Mouse (Mus musculus): ENCODE results near the gene Arfip1. TPM values are rescaled to one million over a fixed set of nuclear protein-coding genes. Genes with fewer than 3 reads are reported as not detected.

Gene Arfip1
- polyA plus RNA-seq, 1 experiment from 2014 or later: 55.3 TPM

DNA sequence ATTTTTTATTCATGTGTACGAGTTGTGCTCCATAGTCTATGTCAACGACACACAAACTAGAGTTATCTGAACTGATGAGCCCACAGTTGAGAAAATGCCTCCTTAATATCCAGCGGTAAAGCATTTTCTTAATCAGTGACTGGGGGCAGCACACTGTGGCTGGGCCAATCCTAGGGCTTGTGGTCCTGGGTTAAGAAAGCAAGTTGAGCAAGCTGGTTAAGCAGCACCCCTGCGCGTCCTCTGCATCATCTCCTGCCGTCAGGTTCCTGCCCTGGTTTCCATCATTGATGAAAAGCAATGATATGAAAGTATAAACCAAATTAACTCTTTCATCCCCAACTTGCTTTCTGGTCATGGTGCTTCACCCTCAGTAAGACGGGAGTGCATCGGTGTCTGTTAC lies 89.8 kb downstream of the Arfip1 start:
- Histone ChIP-seq H3K36me3 (ENCODE audit: control insufficient read depth, insufficient read depth, low read length) (peaks cover 3% of the 10 kb centered on the region; the same call in 1 of the 2 replicates), H3K27me3 (replicated peaks; ENCODE audit: control insufficient read depth, insufficient read depth, low read length) (no peaks in the 10 kb centered on the region), H3K4me1 (ENCODE audit: control insufficient read depth, insufficient read depth, low read length) (no peaks in the 10 kb centered on the region), H3K4me2 (ENCODE audit: low read depth, low read length) (no peak overlapping the region), H3K27ac (replicated peaks; ENCODE audit: low read depth, low read length) (no peak overlapping the region), H3K4me3 (ENCODE audit: low read depth, low read length) (no peak overlapping the region), H3K9me3 (ENCODE audit: control insufficient read depth, low read length) (no peaks in the 10 kb centered on the region), H3K9ac (ENCODE audit: low read depth, low read length) (no peak overlapping the region)
- no peak for ATAC-seq (ENCODE audit: low read depth)
- DNase-seq (ENCODE audit: low spot score): no peak
- WGBS: 91% methylated on average over 8 of the region's 8 CpGs

DNA sequence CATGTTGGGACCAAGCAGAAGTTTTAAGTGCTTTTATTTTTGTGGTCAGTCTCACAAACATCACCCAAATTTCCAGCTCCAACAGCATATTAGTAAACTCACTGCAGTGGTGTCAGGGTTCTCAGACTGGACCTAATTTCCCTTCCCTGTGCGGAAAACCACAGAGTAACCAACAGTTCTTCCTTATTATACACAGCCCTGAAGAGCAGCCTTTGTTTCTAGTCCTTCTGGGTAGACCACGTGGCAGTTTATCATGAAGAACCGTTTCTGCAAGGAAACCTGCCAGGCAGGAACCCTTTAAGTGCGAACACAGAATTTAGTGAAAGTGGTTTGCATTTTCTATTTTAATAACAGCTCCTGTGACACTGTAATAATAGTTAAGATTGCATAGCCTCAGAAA lies 90.3 kb downstream of the Arfip1 start:
- no peak for ATAC-seq (ENCODE audit: low read depth)
- no peak overlapping the region for H3K9ac ChIP-seq (ENCODE audit: low read depth, low read length)
- no peaks in the 10 kb centered on the region for H3K4me1 ChIP-seq (ENCODE audit: control insufficient read depth, insufficient read depth, low read length)
- H3K27me3 ChIP-seq (replicated peaks; ENCODE audit: control insufficient read depth, insufficient read depth, low read length): no peaks in the 10 kb centered on the region
- H3K27ac ChIP-seq (replicated peaks; ENCODE audit: low read depth, low read length): no peak overlapping the region
- no peaks in the 10 kb centered on the region for H3K9me3 ChIP-seq (ENCODE audit: control insufficient read depth, low read length)
- no peaks in the 10 kb centered on the region; the same call in 1 of the 2 replicates for H3K36me3 ChIP-seq (ENCODE audit: control insufficient read depth, insufficient read depth, low read length)
- no peak overlapping the region for H3K4me2 ChIP-seq (ENCODE audit: low read depth, low read length)
- H3K4me3 ChIP-seq (ENCODE audit: low read depth, low read length): no peak overlapping the region
- DNase-seq (ENCODE audit: low spot score): no peak
- 76% methylated on average over 4 of the region's 4 CpGs for WGBS

DNA sequence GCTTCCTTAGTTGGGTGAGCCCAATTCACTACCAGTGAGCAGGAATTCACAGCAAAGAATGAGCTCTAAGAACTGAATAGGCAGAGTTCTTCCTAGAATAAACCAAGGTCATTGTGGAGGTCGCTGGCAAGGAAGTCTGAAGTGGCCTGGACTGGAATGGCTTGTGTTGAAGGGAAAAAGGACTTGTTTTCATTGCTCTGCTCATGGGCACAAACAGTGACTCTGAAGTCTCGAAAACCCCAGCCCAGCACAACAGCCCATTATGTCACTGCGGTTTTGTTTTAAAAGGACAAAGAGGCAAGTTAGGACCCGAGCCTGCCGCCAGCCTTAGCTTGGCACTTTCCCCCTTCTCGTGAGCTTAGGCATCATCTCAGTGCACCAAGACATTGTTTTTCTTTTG lies 93.7 kb downstream of the Arfip1 start:
- Histone ChIP-seq H3K27ac (replicated peaks; ENCODE audit: low read depth, low read length) (no peak overlapping the region), H3K9me3 (ENCODE audit: control insufficient read depth, low read length) (no peaks in the 10 kb centered on the region), H3K4me3 (ENCODE audit: low read depth, low read length) (no peak overlapping the region), H3K4me1 (ENCODE audit: control insufficient read depth, insufficient read depth, low read length) (no peaks in the 10 kb centered on the region), H3K9ac (ENCODE audit: low read depth, low read length) (no peak overlapping the region), H3K4me2 (ENCODE audit: low read depth, low read length) (no peak overlapping the region), H3K36me3 (ENCODE audit: control insufficient read depth, insufficient read depth, low read length) (no peaks in the 10 kb centered on the region), H3K27me3 (replicated peaks; ENCODE audit: control insufficient read depth, insufficient read depth, low read length) (no peaks in the 10 kb centered on the region)
- ATAC-seq (ENCODE audit: low read depth) (peak; percentile 37; the same call in 1 of the 2 replicates), DNase-seq (ENCODE audit: low spot score) (no peak)
- 26% methylated on average over 6 of the region's 6 CpGs for whole genome bisulfite sequencing

DNA sequence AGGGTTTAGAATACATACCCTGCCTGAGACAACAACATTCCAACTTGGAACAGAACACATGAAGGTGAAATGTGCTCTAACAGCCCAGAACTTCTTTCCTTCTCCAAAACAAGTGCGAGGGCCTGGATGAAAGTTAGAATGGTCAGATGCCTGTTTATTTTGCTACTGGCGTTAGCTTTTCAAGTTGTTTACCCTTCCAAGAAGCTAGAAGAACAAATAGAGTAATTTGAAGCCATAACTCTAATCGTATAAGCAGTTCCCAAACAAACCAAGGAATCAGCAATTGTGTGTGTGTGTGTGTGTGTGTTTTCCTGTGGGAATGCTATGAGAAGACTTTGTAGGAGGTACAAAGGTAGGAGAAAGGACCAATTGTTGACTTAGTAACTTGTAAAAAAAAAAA lies 97.5 kb downstream of the Arfip1 start:
- Histone ChIP-seq H3K27ac (replicated peaks; ENCODE audit: low read depth, low read length) (no peak overlapping the region), H3K4me1 (ENCODE audit: control insufficient read depth, insufficient read depth, low read length) (0 out of 2 replicates have a peak, but pooled peaks cover 3% of the 10 kb centered on the region), H3K4me2 (ENCODE audit: low read depth, low read length) (no peak overlapping the region), H3K27me3 (replicated peaks; ENCODE audit: control insufficient read depth, insufficient read depth, low read length) (peaks cover 15% of the 10 kb centered on the region), H3K9me3 (ENCODE audit: control insufficient read depth, low read length) (no peaks in the 10 kb centered on the region), H3K4me3 (ENCODE audit: low read depth, low read length) (no peak overlapping the region), H3K36me3 (ENCODE audit: control insufficient read depth, insufficient read depth, low read length) (no peaks in the 10 kb centered on the region), H3K9ac (ENCODE audit: low read depth, low read length) (no peak overlapping the region)
- DNase-seq (ENCODE audit: low spot score): no peak
- WGBS: 60% methylated on average over 3 of the region's 3 CpGs
- ATAC-seq (ENCODE audit: low read depth): no peak

DNA sequence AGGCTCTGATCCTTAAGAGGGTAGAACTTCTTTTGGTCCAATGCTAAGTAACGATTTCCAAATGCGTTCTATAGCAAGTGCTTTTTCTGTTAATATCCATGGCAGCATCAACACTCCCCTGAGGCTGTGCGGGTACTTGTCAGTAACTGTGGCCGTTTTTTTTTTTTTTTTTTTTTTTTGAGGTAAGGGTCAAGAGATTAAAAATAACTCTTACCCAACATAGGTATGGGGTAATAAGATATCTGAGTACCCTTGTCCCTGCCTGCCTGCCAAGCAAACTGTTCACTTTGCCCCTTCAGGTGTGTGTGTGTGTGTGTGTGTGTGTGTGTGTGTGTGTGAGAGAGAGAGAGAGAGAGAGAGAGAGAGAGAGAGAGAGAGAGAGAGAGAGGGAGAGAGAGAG lies 98.1 kb downstream of the Arfip1 start:
- Histone ChIP-seq H3K36me3 (ENCODE audit: control insufficient read depth, insufficient read depth, low read length) (no peaks in the 10 kb centered on the region), H3K9me3 (ENCODE audit: control insufficient read depth, low read length) (no peaks in the 10 kb centered on the region), H3K27ac (replicated peaks; ENCODE audit: low read depth, low read length) (no peak overlapping the region), H3K4me3 (ENCODE audit: low read depth, low read length) (no peak overlapping the region), H3K9ac (ENCODE audit: low read depth, low read length) (no peak overlapping the region), H3K4me2 (ENCODE audit: low read depth, low read length) (no peak overlapping the region), H3K27me3 (replicated peaks; ENCODE audit: control insufficient read depth, insufficient read depth, low read length) (peaks cover 20% of the 10 kb centered on the region), H3K4me1 (ENCODE audit: control insufficient read depth, insufficient read depth, low read length) (0 out of 2 replicates have a peak, but pooled peaks cover 3% of the 10 kb centered on the region)
- DNase-seq (ENCODE audit: low spot score): no peak
- ATAC-seq (ENCODE audit: low read depth): no peak
- 54% methylated on average over 4 of the region's 4 CpGs for WGBS

DNA sequence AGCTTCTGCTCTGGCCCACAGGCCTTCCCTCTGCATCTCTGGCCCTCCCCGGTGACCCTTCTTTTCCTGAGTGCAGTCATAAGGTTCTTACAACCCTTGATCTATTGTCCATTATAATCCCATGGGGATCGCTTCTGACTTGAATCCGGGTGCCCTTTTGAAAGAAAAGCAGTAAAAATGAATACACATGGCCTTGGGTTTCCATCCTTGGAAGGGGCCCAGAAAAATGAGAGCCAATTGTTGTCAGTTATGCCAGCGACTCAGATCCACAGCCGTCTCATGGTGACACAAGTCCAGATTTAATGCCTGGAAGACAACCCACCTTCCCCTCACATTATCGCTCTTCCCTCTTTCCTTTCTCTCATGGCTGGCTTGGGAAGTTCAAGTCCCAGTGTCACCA lies 100.3 kb downstream of the Arfip1 start:
- Histone ChIP-seq H3K4me3 (ENCODE audit: low read depth, low read length) (no peak overlapping the region), H3K27me3 (replicated peaks; ENCODE audit: control insufficient read depth, insufficient read depth, low read length) (peaks cover 40% of the 10 kb centered on the region), H3K27ac (replicated peaks; ENCODE audit: low read depth, low read length) (no peak overlapping the region), H3K36me3 (ENCODE audit: control insufficient read depth, insufficient read depth, low read length) (no peaks in the 10 kb centered on the region), H3K4me1 (ENCODE audit: control insufficient read depth, insufficient read depth, low read length) (0 out of 2 replicates have a peak, but pooled peaks cover 3% of the 10 kb centered on the region), H3K9ac (ENCODE audit: low read depth, low read length) (no peak overlapping the region), H3K9me3 (ENCODE audit: control insufficient read depth, low read length) (no peaks in the 10 kb centered on the region), H3K4me2 (ENCODE audit: low read depth, low read length) (no peak overlapping the region)
- ATAC-seq (ENCODE audit: low read depth) (no peak), DNase-seq (ENCODE audit: low spot score) (no peak)
- WGBS: 77% methylated on average over 6 of the region's 6 CpGs

DNA sequence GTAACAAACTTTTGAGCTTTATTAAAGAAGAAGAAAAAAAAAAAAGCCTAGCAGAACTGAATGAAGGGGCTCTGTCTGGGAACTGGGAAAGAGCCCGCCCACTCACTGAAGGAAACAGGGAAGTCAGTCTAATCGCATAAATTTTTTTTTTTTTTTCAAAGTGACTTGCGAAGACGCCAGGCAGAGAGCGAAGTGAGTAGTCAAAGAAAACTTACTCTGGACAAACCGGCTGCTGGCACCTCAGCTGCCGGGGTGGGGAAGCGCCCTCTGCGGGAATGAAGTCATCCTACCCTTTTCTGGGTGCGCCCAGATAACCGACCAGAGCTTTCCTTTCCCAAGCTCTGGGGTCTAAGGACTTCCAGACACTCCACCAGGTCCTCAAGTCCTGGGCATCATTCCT lies 101.3 kb downstream of the Arfip1 start:
- Histone ChIP-seq H3K36me3 (ENCODE audit: control insufficient read depth, insufficient read depth, low read length) (no peaks in the 10 kb centered on the region), H3K4me2 (ENCODE audit: low read depth, low read length) (peak overlapping the region; percentile 99), H3K9me3 (ENCODE audit: control insufficient read depth, low read length) (no peaks in the 10 kb centered on the region), H3K4me1 (ENCODE audit: control insufficient read depth, insufficient read depth, low read length) (0 out of 2 replicates have a peak, but pooled peaks cover 3% of the 10 kb centered on the region), H3K9ac (ENCODE audit: low read depth, low read length) (0 out of 2 replicates have a peak overlapping the region, but pooled peaks have one; percentile 68), H3K27ac (replicated peaks; ENCODE audit: low read depth, low read length) (peak overlapping the region; percentile 57; the same call in 1 of the 2 replicates), H3K27me3 (replicated peaks; ENCODE audit: control insufficient read depth, insufficient read depth, low read length) (peaks cover 40% of the 10 kb centered on the region), H3K4me3 (ENCODE audit: low read depth, low read length) (peak overlapping the region; percentile 68)
- peak; percentile 19; the same call in 1 of the 2 replicates for ATAC-seq (ENCODE audit: low read depth)
- DNase-seq (ENCODE audit: low spot score): peak; percentile 82
- 6% methylated on average over 11 of the region's 11 CpGs for whole genome bisulfite sequencing

DNA sequence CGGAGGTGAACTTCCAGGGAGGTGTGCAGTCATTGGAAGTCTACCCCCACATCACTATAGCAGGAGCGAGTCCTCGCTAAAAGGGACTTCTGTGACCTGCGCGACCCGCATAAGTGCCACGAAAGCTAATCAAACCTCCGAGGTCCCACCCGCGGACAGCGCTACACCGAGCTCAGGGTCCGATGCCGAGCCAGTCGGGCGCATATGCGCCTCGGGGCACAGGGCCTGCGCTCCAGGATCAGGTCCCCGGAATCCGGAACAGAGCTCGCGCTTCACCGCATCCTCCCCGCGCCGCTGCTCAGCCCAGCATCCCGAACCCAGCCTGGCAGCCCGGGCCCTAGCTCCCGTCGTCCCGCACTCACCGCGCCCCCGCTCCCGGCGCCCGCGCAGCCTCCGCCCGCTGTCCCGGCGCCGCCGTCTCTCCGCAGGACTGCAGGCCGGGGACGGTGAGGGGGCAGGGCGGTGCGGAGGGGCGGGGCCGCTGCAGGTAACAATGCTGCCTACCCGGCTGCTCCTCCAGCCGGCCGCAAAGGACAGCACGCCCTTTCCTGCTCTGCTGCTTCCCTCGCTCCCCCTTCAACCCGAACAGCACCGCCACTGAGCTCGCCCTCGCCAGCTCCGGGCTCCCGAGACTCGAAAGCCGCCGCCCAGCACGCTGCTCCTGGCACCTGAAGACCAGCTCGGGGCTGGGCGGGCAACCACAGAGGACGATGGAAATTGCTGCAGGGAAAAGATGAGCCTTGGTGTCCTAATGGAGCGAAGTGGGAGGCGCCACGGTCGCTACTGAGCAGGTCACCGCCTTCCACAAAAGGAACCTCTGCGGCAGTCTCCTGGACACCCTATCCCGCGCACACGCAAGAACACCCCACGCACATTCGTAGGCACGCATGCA lies 102.2 kb downstream of the Arfip1 start, which contains the start of gene Fhdc1:
TSS of gene Fhdc1 (minus strand) at position 424 of the 892 bp plus-strand sequence.
- Histone ChIP-seq H3K27me3 (replicated peaks; ENCODE audit: control insufficient read depth, insufficient read depth, low read length) (peaks cover 40% of the 10 kb centered on the region), H3K4me3 (ENCODE audit: low read depth, low read length) (peak within 1 kb of the TSS; percentile 68), H3K36me3 (ENCODE audit: control insufficient read depth, insufficient read depth, low read length) (no peaks in the 10 kb centered on the region), H3K27ac (replicated peaks; ENCODE audit: low read depth, low read length) (peak within 1 kb of the TSS; percentile 57), H3K4me1 (ENCODE audit: control insufficient read depth, insufficient read depth, low read length) (peaks cover 8% of the 10 kb centered on the region; the same call in 1 of the 2 replicates), H3K9ac (ENCODE audit: low read depth, low read length) (peak within 1 kb of the TSS; percentile 68), H3K9me3 (ENCODE audit: control insufficient read depth, low read length) (no peaks in the 10 kb centered on the region), H3K4me2 (ENCODE audit: low read depth, low read length) (peak within 1 kb of the TSS; percentile 99)
- WGBS: under 1% methylated on average over 44 of the region's 82 CpGs
- ATAC-seq (ENCODE audit: low read depth) (peak; percentile 87), DNase-seq (ENCODE audit: low spot score) (peak; percentile 66)
